Mouse (Mus musculus) hindbrain, postnatal 0 days (tissue): ENCODE data around the gene Nme9. TPM values are rescaled to one million over a fixed set of nuclear protein-coding genes. Genes with fewer than 3 reads are reported as not detected.

Source experiments
- ATAC-seq: fragments of 200-750 bp; cut with Nextera tagmentation; 2 replicates; pipeline ENCODE4 v1.8.0; 2017; ENCODE audit warnings: mild to moderate bottlenecking, moderate TSS enrichment, moderate library complexity
- DNase-seq: peaks from one replicate; pipeline ENCODE4 v3.0.0-alpha.2; 2015; ENCODE audit warnings: low spot score
- H3K27ac ChIP-seq: fragments of 300-500 bp; sonication (generic); 2 replicates; pipeline ENCODE4 v1.5.1; 2014; ENCODE audit warnings: mild to moderate bottlenecking
- H3K27me3 ChIP-seq: fragments of 300-500 bp; sonication (generic); 2 replicates; pipeline ENCODE4 v1.6.1; 2014; ENCODE audit warnings: low read length, mixed read lengths; ENCODE audit not compliant: insufficient read depth
- H3K36me3 ChIP-seq: fragments of 300-500 bp; sonication (generic); 2 replicates; pipeline ENCODE4 v1.6.1; 2014; ENCODE audit warnings: low read length, mixed read lengths; ENCODE audit not compliant: insufficient read depth
- H3K4me1 ChIP-seq: fragments of 300-500 bp; sonication (generic); 2 replicates; pipeline ENCODE4 v1.6.1; 2014; ENCODE audit warnings: antibody characterized with exemption, low read length, mixed read lengths; ENCODE audit not compliant: insufficient read depth
- H3K4me2 ChIP-seq: fragments of 300-500 bp; sonication (generic); 2 replicates; pipeline ENCODE4 v1.6.1; 2014; ENCODE audit warnings: low read depth, mild to moderate bottlenecking, low read length, moderate library complexity, mixed read lengths
- H3K4me3 ChIP-seq: fragments of 300-500 bp; sonication (generic); 2 replicates; pipeline ENCODE4 v1.5.1; 2014; ENCODE audit warnings: low read length
- H3K9ac ChIP-seq: fragments of 300-500 bp; sonication (generic); replicated peaks from 2 replicates; pipeline ENCODE4 v1.6.1; 2014; ENCODE audit warnings: mild to moderate bottlenecking, low read length, moderate library complexity, mixed read lengths
- H3K9me3 ChIP-seq: fragments of 300-500 bp; sonication (generic); 2 replicates; pipeline ENCODE4 v1.6.1; 2016; ENCODE audit warnings: low read length, mixed read lengths
- CTCF ChIP-seq: IDR thresholded peaks from 2 replicates; pipeline ENCODE4 v1.5.1; 2016; ENCODE audit warnings: antibody characterized with exemption, control low read depth, low read depth
- WGBS: fragments of 180-500 bp; shearing (Covaris S2); extraction: QIAGEN DNeasy Blood & Tissue Kit; methylation state at CpG from one replicate; pipeline ENCODE4 v1.1.7; 2014; 5-methylcytosine and 5-hydroxymethylcytosine counted together
- polyA plus RNA-seq: library from polyadenylated mRNA; unstranded; fragments of >200 nt; fragmentation: Nextera tagmentation; extraction: Ambion mirVana; gene quantifications from 2 replicates; pipeline ENCODE4 v1.2.1, GENCODE M21; 2015
- total RNA-seq: library from RNA; depleted of rRNA; stranded (reverse); fragments of >200 nt; gene quantifications from 2 replicates; pipeline ENCODE4 v1.2.3, GENCODE M21; 2014

Gene Nme9
- total and polyA plus RNA-seq, 2 experiments from 2014 or later, result 0.64 to 1.0 TPM

DNA sequence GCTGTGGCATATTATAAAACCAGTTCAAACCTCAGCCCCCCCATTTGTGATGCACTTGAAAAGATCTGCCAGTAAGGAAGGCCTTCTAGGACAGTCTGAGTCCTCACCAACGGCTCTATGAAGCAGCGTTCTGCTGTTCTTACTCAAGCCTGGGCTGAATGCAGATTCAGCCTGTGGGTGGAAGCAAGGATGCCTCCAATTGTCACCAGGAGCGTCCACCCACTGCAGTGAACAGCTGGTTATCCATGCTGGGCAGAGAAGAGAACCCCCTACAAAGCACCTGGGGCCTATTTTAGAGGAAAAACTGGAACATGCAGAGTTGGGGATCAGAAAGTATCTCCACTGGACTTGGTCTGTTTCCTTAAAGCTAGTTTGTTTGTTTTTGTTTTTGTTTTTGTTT is 21.4 kb upstream of the Nme9 start:
- Histone ChIP-seq H3K4me1 (peaks cover 29% of the 10 kb centered on the region), H3K36me3 (no peaks in the 10 kb centered on the region), H3K27ac (no peak overlapping the region), H3K9me3 (no peaks in the 10 kb centered on the region), H3K9ac (no peak overlapping the region), H3K27me3 (no peaks in the 10 kb centered on the region), H3K4me2 (no peak overlapping the region), H3K4me3 (no peak overlapping the region)
- ATAC-seq (no peak), DNase-seq (no peak)
- TF ChIP-seq CTCF, result no peak
- 74% methylated on average over 3 of the region's 3 CpGs for WGBS

DNA sequence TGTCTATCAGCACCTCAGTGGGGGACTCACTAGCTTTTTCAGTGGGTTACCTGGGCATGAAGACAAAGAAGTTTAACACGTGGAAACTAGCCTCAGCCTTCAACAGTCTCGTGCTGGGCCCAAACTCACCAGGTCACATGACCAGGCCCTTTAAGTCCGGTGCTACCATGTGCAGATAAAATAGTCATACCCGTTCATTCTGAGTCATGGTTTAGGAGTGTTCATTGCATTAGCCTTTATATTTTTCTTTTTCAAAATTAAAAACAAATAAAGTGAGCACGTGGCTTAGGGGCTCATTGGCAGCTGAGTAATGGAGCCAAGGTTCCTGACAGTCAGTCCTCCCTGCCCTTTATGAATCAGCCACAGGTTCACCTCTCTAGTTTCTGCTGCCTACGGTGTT is 20.5 kb upstream of the Nme9 start:
- no peak overlapping the region for H3K9ac ChIP-seq
- no peak overlapping the region for H3K4me3 ChIP-seq
- 80% methylated on average over 6 of the region's 6 CpGs for whole genome bisulfite sequencing
- no peak for ATAC-seq
- no peaks in the 10 kb centered on the region for H3K9me3 ChIP-seq
- peaks cover 25% of the 10 kb centered on the region for H3K4me1 ChIP-seq
- no peak for TF ChIP-seq CTCF
- H3K27ac ChIP-seq, result no peak overlapping the region
- H3K36me3 ChIP-seq, result no peaks in the 10 kb centered on the region
- DNase-seq, result no peak
- H3K4me2 ChIP-seq, result no peak overlapping the region
- no peaks in the 10 kb centered on the region for H3K27me3 ChIP-seq

GRCm38 (mm10) chr9:99431346-99431745 is 19.9 kb upstream of the Nme9 start:
- H3K27me3 ChIP-seq, result no peaks in the 10 kb centered on the region
- H3K4me1 ChIP-seq, result peaks cover 25% of the 10 kb centered on the region
- no peak overlapping the region for H3K9ac ChIP-seq
- no peak overlapping the region for H3K27ac ChIP-seq
- H3K36me3 ChIP-seq, result no peaks in the 10 kb centered on the region
- H3K9me3 ChIP-seq, result no peaks in the 10 kb centered on the region
- TF ChIP-seq CTCF, result no peak
- H3K4me3 ChIP-seq, result no peak overlapping the region
- H3K4me2 ChIP-seq, result no peak overlapping the region
- 89% methylated on average over 8 of the region's 8 CpGs for WGBS
- no peak for ATAC-seq
- DNase-seq, result no peak

DNA sequence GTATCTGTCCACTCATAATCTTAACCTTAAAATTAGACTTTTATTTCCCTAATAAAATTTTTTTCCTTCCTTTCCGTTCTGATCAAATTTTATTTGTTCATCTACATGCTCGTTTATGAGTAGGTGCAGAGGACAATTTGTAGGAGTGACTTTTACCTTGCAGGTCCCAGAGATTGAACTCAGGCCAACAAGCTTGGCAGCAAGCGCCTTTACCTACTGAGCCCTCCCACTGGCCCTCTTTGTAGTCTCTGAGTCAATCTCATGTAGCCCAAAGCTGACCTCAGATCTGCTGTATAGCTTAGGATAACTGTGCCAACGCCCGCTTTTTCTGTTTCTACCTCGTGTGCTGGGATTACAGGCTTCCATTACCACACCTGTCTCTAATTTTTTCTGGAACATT is 19.3 kb upstream of the Nme9 start:
- 62% methylated on average over 6 of the region's 6 CpGs for WGBS
- no peak overlapping the region for H3K4me2 ChIP-seq
- no peaks in the 10 kb centered on the region for H3K36me3 ChIP-seq
- no peaks in the 10 kb centered on the region for H3K27me3 ChIP-seq
- no peak for ATAC-seq
- H3K9ac ChIP-seq, result no peak overlapping the region
- TF ChIP-seq CTCF, result no peak
- no peak overlapping the region for H3K27ac ChIP-seq
- DNase-seq, result no peak
- H3K4me3 ChIP-seq, result no peak overlapping the region
- H3K9me3 ChIP-seq, result no peaks in the 10 kb centered on the region
- peaks cover 26% of the 10 kb centered on the region for H3K4me1 ChIP-seq

- Histone ChIP-seq H3K36me3 (no peaks in the 10 kb centered on the region), H3K27ac (peak overlapping the region; percentile 51; the same call in 1 of the 2 replicates), H3K9ac (no peak overlapping the region), H3K4me3 (no peak overlapping the region), H3K4me1 (peaks cover 32% of the 10 kb centered on the region), H3K9me3 (no peaks in the 10 kb centered on the region), H3K27me3 (no peaks in the 10 kb centered on the region), H3K4me2 (no peak overlapping the region)
- WGBS, result 73% methylated on average over 4 of the region's 4 CpGs
- DNase-seq, result no peak
- no peak for TF ChIP-seq CTCF
- no peak for ATAC-seq
Measured at GRCm38 (mm10) chr9:99432478-99432877, 18.8 kb upstream of the Nme9 start.

GRCm38 (mm10) chr9:99434892-99435618 is 16.2 kb upstream of the Nme9 start:
- H3K4me1 ChIP-seq, result peaks cover 28% of the 10 kb centered on the region
- DNase-seq (peak; percentile 49), ATAC-seq (peak; percentile 15; the same call in 1 of the 2 replicates)
- peak overlapping the region; percentile 94 for H3K27ac ChIP-seq
- no peak for TF ChIP-seq CTCF
- H3K4me2 ChIP-seq, result peak overlapping the region; percentile 90
- H3K27me3 ChIP-seq, result no peaks in the 10 kb centered on the region
- H3K36me3 ChIP-seq, result no peaks in the 10 kb centered on the region
- 10% methylated on average over 14 of the region's 14 CpGs for WGBS
- peak overlapping the region; percentile 89 for H3K4me3 ChIP-seq
- H3K9ac ChIP-seq, result peak overlapping the region; percentile 91
- no peaks in the 10 kb centered on the region for H3K9me3 ChIP-seq

- peak; percentile 78 for DNase-seq
- no peaks in the 10 kb centered on the region for H3K9me3 ChIP-seq
- peaks cover 28% of the 10 kb centered on the region for H3K4me1 ChIP-seq
- no peaks in the 10 kb centered on the region for H3K27me3 ChIP-seq
- H3K9ac ChIP-seq, result peak overlapping the region; percentile 91
- H3K4me3 ChIP-seq, result peak overlapping the region; percentile 89
- ATAC-seq, result peak; percentile 73
- H3K36me3 ChIP-seq, result no peaks in the 10 kb centered on the region
- H3K4me2 ChIP-seq, result peak overlapping the region; percentile 90
- 4% methylated on average over 16 of the region's 16 CpGs for WGBS
- H3K27ac ChIP-seq, result peak overlapping the region; percentile 94
- no peak for TF ChIP-seq CTCF
Measured at GRCm38 (mm10) chr9:99435619-99436181, 15.6 kb upstream of the Nme9 start.
